Mouse (Mus musculus): ENCODE measurements around the gene Cbx4.
A peak's percentile ranks its signal among the peaks of the same experiment; 100 is the strongest.

Cbx4 gene

DNA sequence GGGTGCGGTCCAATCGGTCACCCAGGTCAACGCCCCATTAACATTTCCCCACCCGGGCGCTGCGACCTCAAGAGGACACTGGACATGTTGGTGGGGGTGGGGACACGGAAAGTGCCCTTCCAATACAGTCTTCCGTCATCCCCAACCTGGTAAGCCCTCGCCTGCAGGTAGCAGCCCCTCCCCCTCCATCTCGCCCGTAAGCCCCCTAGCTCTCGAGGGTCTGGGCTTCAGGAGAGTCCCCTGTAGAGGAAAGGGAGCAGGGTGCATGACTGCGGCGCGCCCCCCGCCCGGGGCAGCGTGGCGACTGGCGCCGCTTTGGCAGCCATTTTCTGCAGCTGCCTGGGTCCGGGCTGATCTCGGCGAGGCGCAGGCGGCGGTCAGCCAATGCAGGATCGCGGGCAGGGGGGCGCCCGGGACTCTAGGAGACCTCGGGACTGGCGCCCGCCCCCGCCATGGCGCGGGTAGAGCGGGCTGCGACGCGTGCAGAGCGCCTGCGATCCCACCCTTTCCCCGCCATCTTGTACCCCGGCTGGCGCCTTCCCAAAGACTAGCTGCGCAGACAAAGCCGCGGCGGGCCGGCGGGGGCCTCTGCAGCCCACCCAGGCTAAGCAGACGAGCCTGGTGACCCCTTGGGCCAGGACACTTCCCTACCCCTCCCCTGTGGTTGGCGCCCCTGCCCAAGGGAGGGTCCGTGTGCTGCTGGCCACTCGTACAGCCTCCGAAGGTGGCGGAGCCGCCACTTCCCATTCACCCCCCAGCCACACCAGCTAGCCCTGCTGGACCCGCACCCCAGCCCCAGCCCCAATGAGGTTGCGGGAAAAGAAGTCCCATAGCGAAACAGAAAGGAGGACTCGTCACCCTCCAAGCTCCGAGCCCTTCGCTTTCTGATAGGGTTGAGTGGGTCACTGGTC lies 29.5 kb downstream of the Cbx4 start:
- peak in 1 of 2 experiments; percentile 45 for DNase-seq

- DNase-seq, result no peak
These were observed 30.4 kb downstream of the Cbx4 start for GRCm38 (mm10) chr11:119055571-119056131.

DNA sequence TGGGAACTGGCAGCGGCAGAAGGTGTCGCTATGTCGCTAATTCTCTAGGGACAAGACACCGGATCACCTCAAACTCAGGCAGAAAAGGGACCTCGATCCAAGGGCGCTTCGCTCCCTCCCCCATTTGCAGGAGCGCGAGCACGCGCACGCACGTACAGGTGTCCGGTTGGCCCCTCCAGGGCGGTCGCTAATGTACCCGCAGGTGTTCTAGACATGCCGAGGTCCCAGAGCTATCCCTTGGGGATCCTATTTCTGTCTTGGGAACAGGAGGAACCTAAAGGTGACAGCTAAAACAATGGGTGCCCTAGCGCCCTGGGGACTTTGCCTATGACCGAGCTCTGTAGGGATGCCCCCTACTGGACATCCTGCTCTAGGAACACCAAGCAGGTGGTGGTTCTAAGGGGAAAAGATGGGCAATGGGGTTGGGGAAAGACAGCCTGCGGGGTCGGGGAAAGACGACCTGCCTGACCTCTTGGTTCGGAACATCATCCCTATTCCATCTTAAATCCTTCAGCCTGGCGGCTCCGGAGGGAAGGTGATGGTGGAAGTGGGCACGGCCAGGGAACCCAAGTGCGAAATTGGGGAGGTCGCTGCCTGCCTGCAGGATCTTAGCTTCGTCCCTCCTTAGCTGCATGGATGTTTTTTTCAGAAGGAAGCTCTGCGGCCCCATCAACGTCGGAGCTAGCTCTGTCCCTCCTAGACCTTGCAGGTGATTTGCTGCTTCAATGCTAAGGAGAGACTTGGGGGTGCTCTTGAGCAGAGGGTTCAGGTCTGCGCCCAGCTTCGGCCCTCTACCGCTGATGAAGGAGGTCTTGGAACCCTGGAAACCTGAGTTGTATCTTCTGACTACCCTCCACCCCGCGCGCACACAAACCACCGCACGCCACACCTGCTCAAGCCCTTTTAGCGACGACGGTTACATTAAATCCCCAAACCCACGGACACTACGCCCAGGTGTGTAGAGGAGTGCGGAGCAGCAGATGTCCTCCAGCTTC lies 31.4 kb downstream of the Cbx4 start:
- DNase-seq, result peak in 1 of 2 experiments; percentile 36

DNA sequence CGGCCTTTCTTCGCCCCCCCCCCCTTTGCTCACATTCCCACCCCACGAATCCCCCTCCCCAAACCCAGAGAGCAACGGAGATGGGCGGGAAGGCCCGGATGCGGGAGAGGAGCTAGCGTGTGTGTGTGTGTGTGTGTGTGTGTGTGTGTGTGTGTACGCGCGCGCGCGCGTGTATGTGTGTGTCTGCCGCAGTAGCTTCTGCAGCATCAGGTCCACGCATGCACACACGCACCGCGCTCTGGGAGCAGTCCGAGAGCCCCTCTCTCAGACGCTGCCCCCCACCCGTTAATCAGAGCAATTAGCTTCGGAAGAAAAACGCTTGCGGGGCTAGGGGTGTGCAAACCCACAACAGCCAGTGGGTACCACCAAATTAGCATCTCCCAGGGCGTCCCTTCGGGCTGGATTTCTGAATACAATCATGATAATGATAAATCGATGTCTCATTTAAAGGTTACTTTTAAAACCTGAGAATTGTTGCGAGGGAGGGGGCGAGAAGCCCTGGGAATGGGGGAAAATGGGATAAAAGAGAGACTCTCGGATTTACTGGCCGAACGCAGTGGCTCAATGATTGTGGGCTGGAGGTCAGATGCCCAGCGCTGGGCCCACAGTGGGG lies 32.2 kb downstream of the Cbx4 start:
- DNase-seq, result peak in 1 of 2 experiments; percentile 26

DNA sequence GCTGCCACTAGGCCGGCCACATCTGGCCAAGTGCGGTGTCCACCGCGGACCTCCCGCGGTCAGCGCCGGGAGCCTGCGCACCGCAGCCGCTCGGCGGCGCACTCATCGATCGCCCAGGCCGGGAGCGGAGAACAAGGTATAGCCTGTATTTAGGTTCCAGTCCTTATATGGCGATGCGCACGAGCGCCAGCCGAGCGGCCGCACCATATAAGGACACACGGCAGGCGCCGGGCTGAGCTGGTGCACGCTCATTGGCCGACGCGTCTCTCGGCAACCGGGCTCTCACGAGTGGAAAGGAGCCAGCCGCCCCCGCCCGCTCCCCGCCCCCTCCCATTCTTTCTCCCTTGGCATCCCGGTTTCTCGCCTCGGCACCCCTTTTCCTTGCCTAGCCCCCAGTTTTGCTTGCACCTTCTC lies 32.8 kb downstream of the Cbx4 start:
- DNase-seq, result peak; percentile 83 to 87

- DNase-seq, result peak in 1 of 2 experiments; percentile 42
These were observed 33.3 kb downstream of the Cbx4 start for GRCm38 (mm10) chr11:119052661-119053256.

- DNase-seq, result peak in 1 of 2 experiments; percentile 47
These were observed 33.9 kb downstream of the Cbx4 start for GRCm38 (mm10) chr11:119051927-119052660.

GRCm38 (mm10) chr11:119051426-119051825 lies 34.6 kb downstream of the Cbx4 start:
- DNase-seq, result no peak

DNA sequence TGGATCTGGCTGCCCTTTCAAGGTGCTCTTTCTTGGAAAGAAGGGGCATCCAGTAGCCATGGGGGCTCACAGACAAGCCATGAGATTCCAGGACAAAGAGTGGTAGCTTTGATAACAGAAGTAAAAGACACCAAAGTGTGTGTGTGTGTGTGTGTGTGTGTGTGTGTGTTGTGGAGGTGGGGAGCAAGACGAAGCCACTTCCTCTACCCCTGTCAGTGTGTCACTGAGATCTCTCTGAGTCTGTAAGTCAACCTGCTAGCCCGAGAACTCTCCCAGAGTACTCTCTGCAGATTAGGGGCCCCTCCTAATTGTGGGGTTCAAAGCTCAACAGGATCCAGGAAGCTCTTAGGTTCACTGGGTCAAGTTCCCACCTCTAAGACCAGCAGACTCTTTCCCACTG lies 35.7 kb downstream of the Cbx4 start:
- DNase-seq, result no peak

DNA sequence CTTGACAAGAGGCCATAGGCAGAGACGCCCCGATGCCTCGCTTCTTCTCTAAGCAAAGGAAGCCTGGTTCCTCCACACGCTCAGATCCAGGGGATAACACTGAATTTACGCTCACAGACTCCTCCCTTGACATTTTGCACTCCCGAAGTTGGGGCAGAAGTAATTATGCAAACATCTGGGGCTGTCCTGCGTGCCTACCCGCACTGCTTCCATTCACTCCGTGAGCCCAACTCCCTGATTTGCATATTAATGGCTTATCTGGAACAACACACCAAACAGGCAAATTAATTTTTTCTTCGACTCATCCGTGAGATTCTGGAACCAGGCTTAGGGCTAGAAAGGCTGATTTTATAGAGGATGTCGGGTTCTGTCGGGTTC lies 37.9 kb downstream of the Cbx4 start:
- DNase-seq, result no peak

DNA sequence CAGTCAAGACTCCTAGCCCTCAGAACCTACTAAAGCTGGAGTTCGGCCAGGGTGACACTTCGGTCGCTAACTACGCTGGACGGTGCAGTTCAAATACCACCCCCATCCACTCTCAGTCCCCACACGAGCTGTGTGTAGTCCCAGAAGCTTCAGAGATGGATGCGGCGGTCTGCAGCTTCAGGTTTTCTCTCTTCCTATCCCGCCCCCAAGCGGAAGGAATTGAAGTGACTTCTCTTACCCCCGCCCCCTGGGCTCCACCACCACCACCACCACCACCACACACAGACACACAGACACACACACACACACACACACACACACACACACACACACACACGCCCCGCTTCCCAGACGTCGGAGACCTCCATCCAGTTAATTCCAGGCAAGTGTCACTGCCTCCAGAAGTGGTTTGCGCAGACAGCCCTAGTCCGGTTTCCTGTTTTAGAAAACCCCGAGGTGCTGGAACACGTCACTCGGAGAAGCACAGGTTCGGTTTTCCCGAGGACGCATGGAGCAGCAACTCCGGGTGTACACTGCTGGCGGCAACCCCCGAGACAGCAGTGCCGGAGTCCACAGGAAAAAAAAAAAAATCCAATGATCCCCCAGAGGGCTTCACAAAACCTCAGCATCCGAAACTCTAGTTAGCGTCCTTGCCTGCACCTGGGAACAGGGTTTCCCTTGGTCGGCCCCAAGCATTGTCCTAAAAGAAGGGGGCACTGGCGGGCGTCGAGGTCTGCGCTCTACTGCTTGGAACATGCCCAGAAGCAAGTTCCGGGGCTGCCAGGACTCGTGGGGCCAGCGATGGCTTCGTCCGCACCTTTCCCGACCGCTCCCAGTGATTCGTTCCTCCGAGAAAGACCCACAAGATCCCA lies 38.5 kb downstream of the Cbx4 start:
- no peak for DNase-seq

- no peak for DNase-seq
These were observed 39.3 kb downstream of the Cbx4 start for GRCm38 (mm10) chr11:119046601-119047245.

GRCm38 (mm10) chr11:119044551-119045337 lies 41.3 kb downstream of the Cbx4 start:
- DNase-seq, result no peak

- peak in 1 of 2 experiments; percentile 17 for DNase-seq
These were observed 42.1 kb downstream of the Cbx4 start for GRCm38 (mm10) chr11:119043761-119044550.

GRCm38 (mm10) chr11:119043273-119043540 lies 42.8 kb downstream of the Cbx4 start:
- no peak for DNase-seq

GRCm38 (mm10) chr11:119042466-119043272 lies 43.4 kb downstream of the Cbx4 start:
- DNase-seq, result no peak

- DNase-seq, result peak in 1 of 2 experiments; percentile 28
These were observed 44.1 kb downstream of the Cbx4 start for GRCm38 (mm10) chr11:119041750-119042465.

Measured in thymus, adult 18-20 months (tissue).